Mouse (Mus musculus): ENCODE measurements at regions not wholly inside any gene's neighbourhood (a gene's known extent, or its start where the extent isn't known, plus 50 kb on each side); places are given as distances from the start of the nearest gene placed in this dataset.

- DNase-seq (ENCODE audit: low read depth, low spot score) = peak; percentile 18
Measured at GRCm38 (mm10) chr11:112412434-112412833, 369.6 kb upstream of the Sox9 start.

- no peak for DNase-seq (ENCODE audit: low read depth, low spot score)
Measured at GRCm38 (mm10) chr11:112442639-112443038, 339.4 kb upstream of the Sox9 start.

- no peak for DNase-seq (ENCODE audit: low read depth, low spot score)
Measured at GRCm38 (mm10) chr11:112443890-112444289, 338.1 kb upstream of the Sox9 start.

GRCm38 (mm10) chr11:112449632-112450031 lies 332.4 kb upstream of the Sox9 start:
- DNase-seq (ENCODE audit: low read depth, low spot score) = no peak

GRCm38 (mm10) chr11:112450227-112450626 lies 331.8 kb upstream of the Sox9 start:
- no peak for DNase-seq (ENCODE audit: low read depth, low spot score)

GRCm38 (mm10) chr11:112458075-112458474 lies 323.9 kb upstream of the Sox9 start:
- DNase-seq (ENCODE audit: low read depth, low spot score) = no peak

- no peak for DNase-seq (ENCODE audit: low read depth, low spot score)
Measured at GRCm38 (mm10) chr11:112463121-112463520, 318.9 kb upstream of the Sox9 start.

GRCm38 (mm10) chr11:112464386-112464785 lies 317.6 kb upstream of the Sox9 start:
- no peak for DNase-seq (ENCODE audit: low read depth, low spot score)

GRCm38 (mm10) chr11:112470336-112470735 lies 311.7 kb upstream of the Sox9 start:
- DNase-seq (ENCODE audit: low read depth, low spot score) = no peak

- DNase-seq (ENCODE audit: low read depth, low spot score) = no peak
Measured at GRCm38 (mm10) chr11:112473237-112473636, 308.8 kb upstream of the Sox9 start.

GRCm38 (mm10) chr11:112473681-112474080 lies 308.3 kb upstream of the Sox9 start:
- DNase-seq (ENCODE audit: low read depth, low spot score) = no peak

GRCm38 (mm10) chr11:112480360-112480759 lies 301.7 kb upstream of the Sox9 start:
- no peak for DNase-seq (ENCODE audit: low read depth, low spot score)

- DNase-seq (ENCODE audit: low read depth, low spot score) = peak; percentile 94
Measured at GRCm38 (mm10) chr11:112501781-112502180, 280.2 kb upstream of the Sox9 start.

GRCm38 (mm10) chr11:112519076-112519475 lies 262.9 kb upstream of the Sox9 start:
- DNase-seq (ENCODE audit: low read depth, low spot score) = no peak

- DNase-seq (ENCODE audit: low read depth, low spot score) = peak; percentile 51
Measured at GRCm38 (mm10) chr11:112524983-112525382, 257.0 kb upstream of the Sox9 start.

- DNase-seq (ENCODE audit: low read depth, low spot score) = no peak
Measured at GRCm38 (mm10) chr11:112542573-112542972, 239.5 kb upstream of the Sox9 start.

GRCm38 (mm10) chr11:112543473-112543872 lies 238.6 kb upstream of the Sox9 start:
- DNase-seq (ENCODE audit: low read depth, low spot score) = no peak

- no peak for DNase-seq (ENCODE audit: low read depth, low spot score)
Measured at GRCm38 (mm10) chr11:112545231-112546010, 236.6 kb upstream of the Sox9 start.

- DNase-seq (ENCODE audit: low read depth, low spot score) = no peak
Measured at GRCm38 (mm10) chr11:112546162-112546561, 235.9 kb upstream of the Sox9 start.

- DNase-seq (ENCODE audit: low read depth, low spot score) = no peak
Measured at GRCm38 (mm10) chr11:112552838-112553237, 229.2 kb upstream of the Sox9 start.

GRCm38 (mm10) chr11:112563027-112563426 lies 219.0 kb upstream of the Sox9 start:
- no peak for DNase-seq (ENCODE audit: low read depth, low spot score)

- no peak for DNase-seq (ENCODE audit: low read depth, low spot score)
Measured at GRCm38 (mm10) chr11:112564706-112565215, 217.3 kb upstream of the Sox9 start.

GRCm38 (mm10) chr11:112566071-112566470 lies 216.0 kb upstream of the Sox9 start:
- DNase-seq (ENCODE audit: low read depth, low spot score) = no peak
